Mouse (Mus musculus): ENCODE results near the gene Ttll9. TPM values are rescaled to one million over a fixed set of nuclear protein-coding genes. Genes with fewer than 3 reads are reported as not detected.

The Ttll9 gene
- polyA plus RNA-seq, 1 experiment from 2014 or later: 3.5 TPM

GRCm38 (mm10) chr2:152997046-152997445, 34.8 kb downstream of the Ttll9 start:
- Histone ChIP-seq H3K4me1 (replicated peaks; ENCODE audit: control insufficient read depth, insufficient read depth, low read length) (no peaks in the 10 kb centered on the region), H3K9ac (replicated peaks; ENCODE audit: low read depth, low read length) (no peak overlapping the region), H3K27ac (ENCODE audit: low read length) (no peak overlapping the region), H3K4me3 (replicated peaks; ENCODE audit: low read length) (no peak overlapping the region), H3K4me2 (ENCODE audit: low read length) (no peak overlapping the region), H3K36me3 (ENCODE audit: control insufficient read depth, insufficient read depth) (no peaks in the 10 kb centered on the region), H3K9me3 (ENCODE audit: control insufficient read depth, low read length) (no peaks in the 10 kb centered on the region), H3K27me3 (replicated peaks; ENCODE audit: control insufficient read depth, insufficient read depth, low read length) (no peaks in the 10 kb centered on the region)
- ATAC-seq: no peak
- 66% methylated on average over 4 of the region's 4 CpGs for WGBS

GRCm38 (mm10) chr2:153002492-153003248, 40.4 kb downstream of the Ttll9 start:
- ATAC-seq: no peak
- 88% methylated on average over 15 of the region's 15 CpGs for WGBS
- H3K27me3 ChIP-seq (replicated peaks; ENCODE audit: control insufficient read depth, insufficient read depth, low read length): no peaks in the 10 kb centered on the region
- peaks cover 11% of the 10 kb centered on the region for H3K4me1 ChIP-seq (replicated peaks; ENCODE audit: control insufficient read depth, insufficient read depth, low read length)
- no peaks in the 10 kb centered on the region for H3K9me3 ChIP-seq (ENCODE audit: control insufficient read depth, low read length)
- H3K4me3 ChIP-seq (replicated peaks; ENCODE audit: low read length): no peak overlapping the region
- H3K36me3 ChIP-seq (ENCODE audit: control insufficient read depth, insufficient read depth): peaks cover 5% of the 10 kb centered on the region; the same call in 1 of the 2 replicates
- no peak overlapping the region for H3K27ac ChIP-seq (ENCODE audit: low read length)
- no peak overlapping the region for H3K9ac ChIP-seq (replicated peaks; ENCODE audit: low read depth, low read length)
- H3K4me2 ChIP-seq (ENCODE audit: low read length): no peak overlapping the region

- peak overlapping the region; percentile 47; the same call in 1 of the 2 replicates for H3K27ac ChIP-seq (ENCODE audit: low read length)
- 0 out of 2 replicates have a peak overlapping the region, but pooled peaks have one; percentile 17 for H3K4me2 ChIP-seq (ENCODE audit: low read length)
- 17% methylated on average over 13 of the region's 13 CpGs for WGBS
- no peaks in the 10 kb centered on the region for H3K9me3 ChIP-seq (ENCODE audit: control insufficient read depth, low read length)
- peaks cover 10% of the 10 kb centered on the region for H3K36me3 ChIP-seq (ENCODE audit: control insufficient read depth, insufficient read depth)
- H3K27me3 ChIP-seq (replicated peaks; ENCODE audit: control insufficient read depth, insufficient read depth, low read length): no peaks in the 10 kb centered on the region
- no peak overlapping the region for H3K4me3 ChIP-seq (replicated peaks; ENCODE audit: low read length)
- H3K9ac ChIP-seq (replicated peaks; ENCODE audit: low read depth, low read length): no peak overlapping the region
- peaks cover 11% of the 10 kb centered on the region for H3K4me1 ChIP-seq (replicated peaks; ENCODE audit: control insufficient read depth, insufficient read depth, low read length)
- ATAC-seq: peak; percentile 78
Observed at GRCm38 (mm10) chr2:153003681-153004338, 41.5 kb downstream of the Ttll9 start.

GRCm38 (mm10) chr2:153005981-153006380, 43.7 kb downstream of the Ttll9 start:
- Histone ChIP-seq H3K4me2 (ENCODE audit: low read length) (no peak overlapping the region), H3K27ac (ENCODE audit: low read length) (no peak overlapping the region), H3K4me1 (replicated peaks; ENCODE audit: control insufficient read depth, insufficient read depth, low read length) (peaks cover 11% of the 10 kb centered on the region), H3K9ac (replicated peaks; ENCODE audit: low read depth, low read length) (no peak overlapping the region), H3K27me3 (replicated peaks; ENCODE audit: control insufficient read depth, insufficient read depth, low read length) (no peaks in the 10 kb centered on the region), H3K4me3 (replicated peaks; ENCODE audit: low read length) (no peak overlapping the region), H3K36me3 (ENCODE audit: control insufficient read depth, insufficient read depth) (peaks cover 23% of the 10 kb centered on the region), H3K9me3 (ENCODE audit: control insufficient read depth, low read length) (no peaks in the 10 kb centered on the region)
- WGBS: 90% methylated on average over 3 of the region's 3 CpGs
- ATAC-seq: no peak

- peaks cover 23% of the 10 kb centered on the region for H3K36me3 ChIP-seq (ENCODE audit: control insufficient read depth, insufficient read depth)
Observed at GRCm38 (mm10) chr2:153009192-153009973, 47.1 kb downstream of the Ttll9 start.

GRCm38 (mm10) chr2:153013724-153014515, 51.6 kb downstream of the Ttll9 start:
- Histone ChIP-seq H3K9me3 (ENCODE audit: control insufficient read depth, low read length) (no peaks in the 10 kb centered on the region), H3K4me3 (replicated peaks; ENCODE audit: low read length) (peak overlapping the region; percentile 69), H3K36me3 (ENCODE audit: control insufficient read depth, insufficient read depth) (peaks cover 11% of the 10 kb centered on the region), H3K9ac (replicated peaks; ENCODE audit: low read depth, low read length) (no peak overlapping the region), H3K27me3 (replicated peaks; ENCODE audit: control insufficient read depth, insufficient read depth, low read length) (no peaks in the 10 kb centered on the region), H3K27ac (ENCODE audit: low read length) (no peak overlapping the region), H3K4me1 (replicated peaks; ENCODE audit: control insufficient read depth, insufficient read depth, low read length) (peaks cover 22% of the 10 kb centered on the region), H3K4me2 (ENCODE audit: low read length) (peak overlapping the region; percentile 87)
- 96% methylated on average over 11 of the region's 11 CpGs for WGBS
- no peak for ATAC-seq

More at GRCm38 (mm10) chr2:153009192-153009973, 47.1 kb downstream of the Ttll9 start:
- peaks cover 8% of the 10 kb centered on the region for H3K4me1 ChIP-seq (replicated peaks; ENCODE audit: control insufficient read depth, insufficient read depth, low read length)
- H3K4me2 ChIP-seq (ENCODE audit: low read length): no peak overlapping the region
- no peaks in the 10 kb centered on the region for H3K9me3 ChIP-seq (ENCODE audit: control insufficient read depth, low read length)
- 86% methylated on average over 12 of the region's 12 CpGs for WGBS
- ATAC-seq: no peak
- no peaks in the 10 kb centered on the region for H3K27me3 ChIP-seq (replicated peaks; ENCODE audit: control insufficient read depth, insufficient read depth, low read length)
- H3K27ac ChIP-seq (ENCODE audit: low read length): no peak overlapping the region
- no peak overlapping the region for H3K9ac ChIP-seq (replicated peaks; ENCODE audit: low read depth, low read length)
- no peak overlapping the region for H3K4me3 ChIP-seq (replicated peaks; ENCODE audit: low read length)

- WGBS: 2% methylated on average over 52 of the region's 54 CpGs
Observed at GRCm38 (mm10) chr2:153014758-153015593, 52.7 kb downstream of the Ttll9 start, which contains the start of gene Pdrg1. TSS of gene Pdrg1 (minus strand) at chr2:153015427.

GRCm38 (mm10) chr2:153015804-153016203, 53.5 kb downstream of the Ttll9 start:
- H3K9ac ChIP-seq (replicated peaks; ENCODE audit: low read depth, low read length): peak overlapping the region; percentile 41; the same call in 1 of the 2 replicates
- 21% methylated on average over 8 of the region's 8 CpGs for WGBS
- peaks cover 22% of the 10 kb centered on the region for H3K4me1 ChIP-seq (replicated peaks; ENCODE audit: control insufficient read depth, insufficient read depth, low read length)
- peak overlapping the region; percentile 54 for H3K4me2 ChIP-seq (ENCODE audit: low read length)
- ATAC-seq: peak; percentile 15; the same call in 1 of the 2 replicates
- H3K9me3 ChIP-seq (ENCODE audit: control insufficient read depth, low read length): no peaks in the 10 kb centered on the region
- peak overlapping the region; percentile 69 for H3K4me3 ChIP-seq (replicated peaks; ENCODE audit: low read length)
- H3K27ac ChIP-seq (ENCODE audit: low read length): peak overlapping the region; percentile 11
- no peaks in the 10 kb centered on the region for H3K27me3 ChIP-seq (replicated peaks; ENCODE audit: control insufficient read depth, insufficient read depth, low read length)
- H3K36me3 ChIP-seq (ENCODE audit: control insufficient read depth, insufficient read depth): no peaks in the 10 kb centered on the region; the same call in 1 of the 2 replicates

More at GRCm38 (mm10) chr2:153014758-153015593, 52.7 kb downstream of the Ttll9 start, which contains the start of gene Pdrg1:
- H3K4me3 ChIP-seq (replicated peaks; ENCODE audit: low read length): peak within 1 kb of the TSS; percentile 69
- no peaks in the 10 kb centered on the region for H3K27me3 ChIP-seq (replicated peaks; ENCODE audit: control insufficient read depth, insufficient read depth, low read length)
- peak within 1 kb of the TSS; percentile 11 for H3K27ac ChIP-seq (ENCODE audit: low read length)
- ATAC-seq: peak; percentile 93
- H3K36me3 ChIP-seq (ENCODE audit: control insufficient read depth, insufficient read depth): peaks cover 2% of the 10 kb centered on the region; the same call in 1 of the 2 replicates
- no peaks in the 10 kb centered on the region for H3K9me3 ChIP-seq (ENCODE audit: control insufficient read depth, low read length)
- peaks cover 22% of the 10 kb centered on the region for H3K4me1 ChIP-seq (replicated peaks; ENCODE audit: control insufficient read depth, insufficient read depth, low read length)
- H3K9ac ChIP-seq (replicated peaks; ENCODE audit: low read depth, low read length): peak within 1 kb of the TSS; percentile 80
- H3K4me2 ChIP-seq (ENCODE audit: low read length): peak within 1 kb of the TSS; percentile 87
